Mouse (Mus musculus) spleen, adult 10 weeks (tissue): ENCODE results near the gene Gcm1. TPM values are rescaled to one million over a fixed set of nuclear protein-coding genes. Genes with fewer than 3 reads are reported as not detected.

Experiments used
- polyA plus RNA-seq: library from polyadenylated mRNA; stranded (reverse); fragments of 350-450 nt; fragmentation: Illumina TruSeq; extraction: RNeasy Lipid Tissue Mini Kit (QIAGEN cat#74804); gene quantifications from one replicate; pipeline ENCODE4 v1.2.3, GENCODE M21; 2015; ENCODE audit warnings: low replicate concordance; ENCODE audit not compliant: insufficient read depth

Gcm1 gene
- polyA plus RNA-seq = not detected

DNA sequence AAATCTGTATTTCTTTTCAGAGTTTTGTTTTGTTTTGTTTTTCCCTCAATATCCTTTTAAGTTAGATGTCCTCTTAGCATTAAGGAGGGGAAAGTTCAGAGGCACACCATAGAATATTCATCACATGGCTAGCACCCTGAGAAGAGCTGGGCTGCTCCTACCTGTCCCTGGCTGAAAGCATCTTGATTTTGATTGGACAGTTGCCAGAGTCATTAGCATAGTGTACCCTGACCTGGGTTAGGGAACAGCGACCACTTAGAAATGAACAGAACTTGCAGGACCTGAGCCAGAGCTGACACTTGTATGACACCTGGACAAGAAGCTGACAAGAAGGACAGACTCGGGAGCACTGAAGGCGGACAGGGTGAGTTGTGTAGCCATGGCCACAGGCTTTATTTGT lies at the start of gene Gcm1:
Gene Gcm1, plus strand, starts transcription at position 248 of the 400 bp plus-strand sequence.

DNA sequence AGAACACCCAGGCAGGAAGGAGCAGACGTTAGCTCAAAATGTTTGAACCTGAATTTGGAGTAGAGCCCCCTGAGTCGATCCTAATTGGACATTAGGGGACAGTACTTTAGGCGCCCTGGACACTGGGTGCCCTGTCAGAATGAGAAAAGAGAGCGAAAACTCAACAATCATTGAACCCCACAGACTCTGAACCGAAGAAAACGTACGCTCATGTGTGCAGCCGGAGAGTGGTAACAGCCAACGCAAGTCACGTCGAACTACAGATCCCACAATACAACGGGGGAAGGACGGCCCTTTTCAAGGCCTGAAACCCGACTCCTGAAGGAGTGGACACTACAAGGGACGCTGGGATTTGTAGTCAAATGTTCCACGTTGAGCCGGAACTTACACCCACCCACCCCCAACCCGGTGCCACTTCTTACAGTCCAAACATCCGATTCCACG lies 57.1 kb downstream of the Gcm1 start, which contains the start of the genes Fbxo9 and Ick:
Gene Fbxo9, minus strand, starts transcription at position 270 of the 444 bp plus-strand sequence.
Gene Ick, plus strand, starts transcription at position 397 of the 444 bp plus-strand sequence.

Other genes starting within 250 kb of the Gcm1 start
- 103 TPM for gene Elovl5, start 134.6 kb upstream of the Gcm1 start, polyA plus RNA-seq
- gene Fbxo9, start 57.1 kb downstream of the Gcm1 start, polyA plus RNA-seq = 73.0 TPM
- gene Ick, start 57.3 kb downstream of the Gcm1 start, polyA plus RNA-seq = 9.6 TPM
- gene Gsta4, start 130.8 kb downstream of the Gcm1 start, polyA plus RNA-seq = 12.8 TPM
- not detected for gene Gsta1, start 178.7 kb downstream of the Gcm1 start, polyA plus RNA-seq
- not detected for gene Gm3776, start 205.2 kb downstream of the Gcm1 start, polyA plus RNA-seq
- not detected for gene Gm10639, start 238.0 kb downstream of the Gcm1 start, polyA plus RNA-seq